Mouse (Mus musculus) kidney, embryonic 16.5 days (tissue): ENCODE data around the gene Arhgef28. TPM values are rescaled to one million over a fixed set of nuclear protein-coding genes. Genes with fewer than 3 reads are reported as not detected.

Source experiments
- ATAC-seq: fragments of 200-750 bp; cut with Nextera tagmentation; 2 replicates; pipeline ENCODE4 v1.8.0; 2017; ENCODE audit warnings: moderate TSS enrichment; ENCODE audit not compliant: low FRiP score, low TSS enrichment
- H3K27ac ChIP-seq: fragments of 300-500 bp; sonication (generic); 2 replicates; pipeline ENCODE4 v1.5.1; 2014; ENCODE audit warnings: low read length
- H3K27me3 ChIP-seq: fragments of 300-500 bp; sonication (generic); 2 replicates; pipeline ENCODE4 v1.6.1; 2014; ENCODE audit warnings: low read length, control low read depth, mixed read lengths; ENCODE audit not compliant: insufficient read depth
- H3K36me3 ChIP-seq: fragments of 300-500 bp; sonication (generic); 2 replicates; pipeline ENCODE4 v1.6.1; 2014; ENCODE audit warnings: low read length, control low read depth, mixed read lengths; ENCODE audit not compliant: insufficient read depth
- H3K4me1 ChIP-seq: fragments of 300-500 bp; sonication (generic); 2 replicates; pipeline ENCODE4 v1.6.1; 2014; ENCODE audit warnings: low read length, control low read depth, mixed read lengths; ENCODE audit not compliant: insufficient read depth
- H3K4me2 ChIP-seq: fragments of 300-500 bp; sonication (generic); replicated peaks from 2 replicates; pipeline ENCODE4 v1.6.1; 2014; ENCODE audit warnings: low read depth, low read length
- H3K4me3 ChIP-seq: fragments of 300-500 bp; sonication (generic); 2 replicates; pipeline ENCODE4 v1.5.1; 2014; ENCODE audit warnings: mild to moderate bottlenecking, low read length
- H3K9ac ChIP-seq: fragments of 300-500 bp; sonication (generic); replicated peaks from 2 replicates; pipeline ENCODE4 v1.6.1; 2014; ENCODE audit warnings: low read length
- H3K9me3 ChIP-seq: fragments of 300-500 bp; sonication (generic); 2 replicates; pipeline ENCODE4 v1.6.1; 2016; ENCODE audit warnings: low read length, control low read depth
- WGBS: fragments of 180-500 bp; shearing (Covaris S2); extraction: QIAGEN DNeasy Blood & Tissue Kit; methylation state at CpG from one replicate; pipeline ENCODE4 v1.1.7; 2014; 5-methylcytosine and 5-hydroxymethylcytosine counted together
- polyA plus RNA-seq: library from polyadenylated mRNA; unstranded; fragments of >200 nt; fragmentation: Nextera tagmentation; extraction: Ambion mirVana; gene quantifications from 2 replicates; pipeline ENCODE4 v1.2.1, GENCODE M21; 2015

Gene Arhgef28
- polyA plus RNA-seq, 1 experiment from 2014 or later = 45.1 TPM

DNA sequence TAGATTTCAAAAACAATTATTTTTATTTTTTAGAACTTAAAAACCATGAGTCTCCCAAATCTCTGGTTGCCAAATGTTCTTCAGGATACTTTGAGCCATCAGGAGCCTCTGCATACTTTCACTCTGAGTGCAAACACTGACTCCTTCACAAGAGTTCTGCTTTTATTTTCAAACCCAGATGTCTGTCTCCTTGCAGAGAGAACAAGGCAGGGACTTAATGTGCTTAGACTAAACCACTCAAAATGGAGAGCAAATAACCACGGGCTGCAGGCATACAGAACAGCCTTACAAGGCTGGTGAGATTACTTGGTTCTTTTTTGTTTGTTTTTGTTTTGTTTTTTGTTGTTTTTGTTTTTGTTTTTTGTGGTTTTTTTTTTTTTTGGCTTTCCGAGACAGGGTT lies 98.6 kb downstream of the Arhgef28 start:
- ATAC-seq = no peak
- H3K4me2 ChIP-seq = no peak overlapping the region
- H3K9ac ChIP-seq = no peak overlapping the region
- no peaks in the 10 kb centered on the region for H3K4me1 ChIP-seq
- H3K27ac ChIP-seq = no peak overlapping the region
- 80% methylated on average over 2 of the region's 2 CpGs for WGBS
- H3K36me3 ChIP-seq = no peaks in the 10 kb centered on the region
- H3K9me3 ChIP-seq = peaks cover 4% of the 10 kb centered on the region; the same call in 1 of the 2 replicates
- H3K27me3 ChIP-seq = no peaks in the 10 kb centered on the region
- no peak overlapping the region for H3K4me3 ChIP-seq

DNA sequence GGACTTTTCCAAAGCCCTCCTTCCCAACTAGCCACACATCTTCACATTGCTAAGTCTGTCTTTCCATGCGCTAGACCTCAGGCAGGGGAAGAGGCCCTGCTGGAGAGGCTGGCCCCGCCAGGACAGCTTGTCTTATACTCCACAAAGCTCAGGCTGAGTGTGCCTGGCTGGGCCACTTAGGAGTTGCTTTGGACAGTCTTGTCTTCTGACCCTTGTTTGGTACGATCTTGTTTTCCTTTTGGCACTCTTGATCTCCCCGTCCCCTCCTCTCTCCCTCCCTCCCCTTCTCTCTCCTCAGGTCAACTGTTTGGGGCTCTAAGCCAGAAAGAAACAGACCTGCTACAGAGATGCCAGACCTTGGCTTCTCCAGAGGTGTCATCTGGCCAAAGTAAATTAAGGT lies 110.3 kb downstream of the Arhgef28 start:
- Histone ChIP-seq H3K9me3 (no peaks in the 10 kb centered on the region), H3K4me2 (no peak overlapping the region), H3K36me3 (no peaks in the 10 kb centered on the region), H3K4me3 (no peak overlapping the region), H3K4me1 (no peaks in the 10 kb centered on the region), H3K27ac (no peak overlapping the region), H3K27me3 (no peaks in the 10 kb centered on the region), H3K9ac (no peak overlapping the region)
- WGBS = 69% methylated on average over 4 of the region's 4 CpGs
- no peak for ATAC-seq

DNA sequence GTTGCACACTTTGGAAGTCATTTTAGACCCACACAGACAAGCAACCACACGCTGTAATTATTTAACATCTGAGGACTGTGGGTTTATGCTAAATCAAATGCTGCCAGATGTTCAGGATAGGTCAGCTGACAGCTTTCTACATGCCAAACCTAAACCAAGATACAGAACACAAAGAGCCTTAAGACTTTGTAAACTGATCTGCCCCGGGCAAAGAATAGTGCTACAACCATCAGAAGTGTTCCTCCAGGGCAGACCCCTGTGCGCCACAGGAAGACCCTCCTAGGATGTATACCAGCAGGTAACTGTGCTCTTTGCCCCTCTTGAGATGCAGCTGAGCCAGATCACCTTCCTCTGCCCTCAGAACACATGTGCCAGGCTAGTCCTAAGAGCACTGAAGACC lies 111.9 kb downstream of the Arhgef28 start:
- Histone ChIP-seq H3K4me3 (no peak overlapping the region), H3K4me2 (no peak overlapping the region), H3K36me3 (no peaks in the 10 kb centered on the region), H3K27me3 (no peaks in the 10 kb centered on the region), H3K9me3 (no peaks in the 10 kb centered on the region), H3K27ac (no peak overlapping the region), H3K4me1 (no peaks in the 10 kb centered on the region), H3K9ac (no peak overlapping the region)
- 69% methylated on average over 3 of the region's 3 CpGs for WGBS
- no peak for ATAC-seq

DNA sequence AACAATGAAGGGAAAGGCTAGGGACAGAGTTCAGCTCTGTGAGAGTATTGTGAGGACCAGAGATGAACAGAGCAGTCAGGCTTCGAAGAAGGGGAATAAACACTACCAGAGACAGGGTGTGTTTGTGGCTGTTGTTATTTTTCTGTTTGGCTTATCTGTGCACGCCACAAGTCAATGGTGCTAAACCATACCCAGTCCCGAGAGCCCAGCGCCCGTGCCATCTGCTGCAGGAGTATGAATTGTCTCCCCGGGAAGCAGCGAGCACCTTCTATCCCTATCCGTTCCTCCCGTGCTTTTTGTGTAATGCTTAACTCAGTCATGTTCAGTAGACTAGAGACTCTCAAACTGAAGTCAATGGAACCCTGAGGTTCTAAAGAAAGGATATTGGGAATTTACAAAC lies 112.8 kb downstream of the Arhgef28 start:
- Histone ChIP-seq H3K9me3 (no peaks in the 10 kb centered on the region), H3K27ac (0 out of 2 replicates have a peak overlapping the region, but pooled peaks have one; percentile 24), H3K4me3 (no peak overlapping the region), H3K4me1 (no peaks in the 10 kb centered on the region), H3K27me3 (no peaks in the 10 kb centered on the region), H3K9ac (no peak overlapping the region), H3K36me3 (no peaks in the 10 kb centered on the region), H3K4me2 (no peak overlapping the region)
- no peak for ATAC-seq
- 75% methylated on average over 9 of the region's 9 CpGs for WGBS

DNA sequence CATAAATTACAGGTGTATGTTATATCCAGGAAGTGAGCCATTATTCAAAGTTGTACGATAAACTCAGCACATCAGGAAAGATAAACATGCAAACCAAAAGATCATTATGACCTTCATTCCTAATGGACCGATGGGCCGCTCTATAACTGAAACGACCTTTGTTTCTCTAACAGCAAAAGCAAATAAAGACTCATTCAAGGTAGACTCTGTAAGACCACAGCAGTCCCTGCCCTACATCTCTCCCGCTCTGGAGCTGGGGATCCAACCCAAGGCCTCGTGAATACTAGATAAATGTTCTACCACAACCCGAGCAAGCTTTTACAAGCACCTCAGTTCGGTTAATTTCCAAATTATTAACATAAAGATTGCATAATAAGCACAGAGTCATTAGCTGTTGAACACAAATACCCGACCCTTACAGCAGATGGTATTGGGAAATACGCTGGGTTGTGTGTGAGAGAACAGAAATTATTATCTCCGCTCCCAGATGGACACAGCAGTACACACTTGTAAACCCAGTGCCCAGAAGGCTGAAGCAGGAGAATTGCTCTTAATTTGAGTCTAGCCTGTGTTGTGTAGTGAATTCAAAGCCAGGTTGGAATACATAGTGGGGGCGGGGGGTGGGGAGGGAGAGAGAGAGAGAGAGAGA lies 113.8 kb downstream of the Arhgef28 start:
- H3K27me3 ChIP-seq = no peaks in the 10 kb centered on the region
- no peaks in the 10 kb centered on the region for H3K9me3 ChIP-seq
- H3K4me3 ChIP-seq = no peak overlapping the region
- no peaks in the 10 kb centered on the region for H3K4me1 ChIP-seq
- H3K9ac ChIP-seq = no peak overlapping the region
- H3K36me3 ChIP-seq = no peaks in the 10 kb centered on the region
- WGBS = 86% methylated on average over 12 of the region's 12 CpGs
- no peak overlapping the region for H3K27ac ChIP-seq
- H3K4me2 ChIP-seq = no peak overlapping the region
- no peak for ATAC-seq

DNA sequence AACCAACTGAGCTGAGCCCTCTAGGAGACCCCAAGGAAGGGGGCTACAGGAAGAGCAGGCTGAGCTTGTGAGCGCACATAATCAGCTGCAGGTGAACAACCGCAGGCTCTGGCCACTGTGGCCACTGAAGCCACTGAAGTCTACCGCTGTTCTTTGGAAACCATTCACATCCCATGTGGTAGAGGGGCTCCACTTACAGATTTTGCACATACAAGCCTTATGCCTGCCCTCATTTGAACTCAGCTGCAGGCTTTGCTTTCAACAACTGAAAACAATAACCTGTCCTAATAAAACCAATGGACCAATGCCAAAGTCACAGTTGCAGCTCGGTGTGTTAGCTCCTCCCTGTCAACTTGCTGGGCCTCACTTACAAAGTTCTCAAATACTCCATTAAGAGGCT lies 126.6 kb downstream of the Arhgef28 start:
- H3K27ac ChIP-seq = peak overlapping the region; percentile 56; the same call in 1 of the 2 replicates
- no peak overlapping the region for H3K9ac ChIP-seq
- no peaks in the 10 kb centered on the region for H3K27me3 ChIP-seq
- H3K4me1 ChIP-seq = peaks cover 9% of the 10 kb centered on the region
- no peak overlapping the region for H3K4me3 ChIP-seq
- no peak for ATAC-seq
- H3K9me3 ChIP-seq = peaks cover 7% of the 10 kb centered on the region
- 68% methylated on average over 4 of the region's 4 CpGs for WGBS
- H3K4me2 ChIP-seq = no peak overlapping the region
- H3K36me3 ChIP-seq = no peaks in the 10 kb centered on the region

DNA sequence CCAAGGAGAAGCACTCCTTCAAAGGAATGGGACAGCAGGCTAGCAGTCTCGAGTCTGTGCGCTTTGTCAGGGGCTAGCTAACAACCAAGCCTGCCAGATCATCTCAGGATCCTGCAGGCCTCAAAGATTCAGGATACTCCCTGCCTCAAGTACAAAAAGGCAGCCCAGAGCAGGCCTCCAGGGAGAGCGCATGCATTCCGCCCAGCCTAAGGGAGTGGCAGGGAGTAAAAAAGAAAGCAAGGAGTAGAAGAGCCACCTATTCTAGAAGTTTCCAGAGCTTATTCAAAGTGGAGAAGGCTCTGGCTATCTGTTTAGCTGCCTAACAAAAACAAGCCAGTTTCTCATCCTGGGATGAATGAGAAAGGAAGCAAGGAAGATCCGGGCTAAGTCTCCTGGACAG lies 128.0 kb downstream of the Arhgef28 start:
- WGBS = 75% methylated on average over 5 of the region's 5 CpGs
- ATAC-seq = no peak
- Histone ChIP-seq H3K36me3 (no peaks in the 10 kb centered on the region), H3K9ac (no peak overlapping the region), H3K4me2 (no peak overlapping the region), H3K9me3 (peaks cover 7% of the 10 kb centered on the region), H3K27ac (peak overlapping the region; percentile 66), H3K27me3 (no peaks in the 10 kb centered on the region), H3K4me1 (peaks cover 9% of the 10 kb centered on the region), H3K4me3 (no peak overlapping the region)

DNA sequence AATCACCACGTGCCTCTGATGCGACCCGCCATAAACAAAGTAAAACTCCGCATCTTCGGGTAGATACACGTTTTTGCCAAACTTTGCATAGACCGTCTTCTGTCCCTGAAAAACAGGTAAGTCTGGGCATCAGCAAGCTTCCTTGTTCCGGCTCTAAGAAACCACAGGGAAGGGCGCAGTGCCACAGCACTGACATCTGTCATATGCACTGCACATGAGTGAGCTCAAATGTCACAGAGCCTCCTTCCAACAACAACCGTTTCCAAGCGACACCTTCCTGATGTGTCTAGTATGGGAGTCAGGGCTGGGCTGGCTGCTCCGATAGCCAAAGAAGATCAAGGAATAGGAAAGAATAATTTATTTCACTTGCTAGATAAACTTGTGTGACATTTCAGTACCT lies 129.0 kb downstream of the Arhgef28 start:
- Histone ChIP-seq H3K4me2 (no peak overlapping the region), H3K4me3 (no peak overlapping the region), H3K4me1 (peaks cover 9% of the 10 kb centered on the region), H3K9me3 (peaks cover 4% of the 10 kb centered on the region), H3K27ac (no peak overlapping the region), H3K27me3 (no peaks in the 10 kb centered on the region), H3K36me3 (no peaks in the 10 kb centered on the region), H3K9ac (no peak overlapping the region)
- 79% methylated on average over 12 of the region's 12 CpGs for WGBS
- no peak for ATAC-seq

DNA sequence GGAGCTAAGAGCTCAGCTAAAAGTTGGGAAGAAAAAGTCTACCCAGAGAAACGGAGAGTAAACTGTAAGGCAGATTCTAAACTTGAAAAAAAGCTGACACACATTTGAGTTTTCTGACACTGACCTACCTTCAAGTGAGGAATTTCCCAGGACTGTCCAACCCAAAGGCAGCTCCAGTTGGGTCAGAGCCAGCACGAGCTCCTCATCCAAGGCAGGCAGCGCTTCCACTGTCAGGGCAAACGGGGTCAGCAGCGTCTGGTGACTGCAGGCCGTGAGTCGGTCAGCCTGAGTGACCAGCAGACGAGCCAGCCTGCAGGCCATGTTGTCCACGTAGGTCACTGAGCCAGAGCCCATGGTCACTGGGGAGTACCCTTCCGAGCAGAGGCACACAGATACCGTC lies 131.4 kb downstream of the Arhgef28 start:
- H3K27me3 ChIP-seq = no peaks in the 10 kb centered on the region
- no peak for ATAC-seq
- H3K4me3 ChIP-seq = no peak overlapping the region
- WGBS = 48% methylated on average over 11 of the region's 11 CpGs
- no peak overlapping the region for H3K9ac ChIP-seq
- H3K36me3 ChIP-seq = no peaks in the 10 kb centered on the region
- H3K4me2 ChIP-seq = no peak overlapping the region
- no peak overlapping the region for H3K27ac ChIP-seq
- H3K9me3 ChIP-seq = no peaks in the 10 kb centered on the region
- peaks cover 7% of the 10 kb centered on the region for H3K4me1 ChIP-seq

DNA sequence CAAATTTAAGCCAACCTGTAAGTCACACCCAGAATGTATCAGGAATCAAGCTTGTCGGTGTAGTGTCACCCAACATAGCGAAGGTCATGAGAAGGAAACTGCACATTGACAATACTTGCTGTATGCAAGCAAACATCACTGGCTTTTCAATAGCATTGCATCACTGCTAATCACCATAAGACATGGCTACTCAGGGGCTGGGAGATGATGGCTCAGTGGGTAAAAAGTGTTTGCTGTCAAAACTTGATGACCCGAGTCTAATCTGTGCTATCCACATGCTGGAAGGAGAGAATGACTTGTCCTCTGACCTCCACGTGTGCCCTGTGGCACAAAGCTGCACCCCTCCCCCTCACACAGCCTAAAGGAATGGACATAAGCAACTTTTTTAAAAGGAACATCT lies 133.0 kb downstream of the Arhgef28 start:
- Histone ChIP-seq H3K4me3 (no peak overlapping the region), H3K9ac (no peak overlapping the region), H3K27ac (no peak overlapping the region), H3K4me2 (no peak overlapping the region), H3K36me3 (no peaks in the 10 kb centered on the region), H3K4me1 (peaks cover 2% of the 10 kb centered on the region; the same call in 1 of the 2 replicates), H3K9me3 (no peaks in the 10 kb centered on the region), H3K27me3 (no peaks in the 10 kb centered on the region)
- 75% methylated on average over 4 of the region's 4 CpGs for WGBS
- no peak for ATAC-seq
